Mouse (Mus musculus) inflammation-experienced regulatory T-cells, adult 16 weeks (primary cell): ENCODE results near the gene Kiss1r. TPM values are rescaled to one million over a fixed set of nuclear protein-coding genes. Genes with fewer than 3 reads are reported as not detected.

Experiments
- polyA plus RNA-seq: library from polyadenylated mRNA; unstranded; fragments of 100-300 nt; shearing (Covaris generic); gene quantifications from one replicate; pipeline ENCODE4 v1.2.1, GENCODE M21; 2017

Kiss1r gene
- polyA plus RNA-seq: 0.39 TPM

DNA sequence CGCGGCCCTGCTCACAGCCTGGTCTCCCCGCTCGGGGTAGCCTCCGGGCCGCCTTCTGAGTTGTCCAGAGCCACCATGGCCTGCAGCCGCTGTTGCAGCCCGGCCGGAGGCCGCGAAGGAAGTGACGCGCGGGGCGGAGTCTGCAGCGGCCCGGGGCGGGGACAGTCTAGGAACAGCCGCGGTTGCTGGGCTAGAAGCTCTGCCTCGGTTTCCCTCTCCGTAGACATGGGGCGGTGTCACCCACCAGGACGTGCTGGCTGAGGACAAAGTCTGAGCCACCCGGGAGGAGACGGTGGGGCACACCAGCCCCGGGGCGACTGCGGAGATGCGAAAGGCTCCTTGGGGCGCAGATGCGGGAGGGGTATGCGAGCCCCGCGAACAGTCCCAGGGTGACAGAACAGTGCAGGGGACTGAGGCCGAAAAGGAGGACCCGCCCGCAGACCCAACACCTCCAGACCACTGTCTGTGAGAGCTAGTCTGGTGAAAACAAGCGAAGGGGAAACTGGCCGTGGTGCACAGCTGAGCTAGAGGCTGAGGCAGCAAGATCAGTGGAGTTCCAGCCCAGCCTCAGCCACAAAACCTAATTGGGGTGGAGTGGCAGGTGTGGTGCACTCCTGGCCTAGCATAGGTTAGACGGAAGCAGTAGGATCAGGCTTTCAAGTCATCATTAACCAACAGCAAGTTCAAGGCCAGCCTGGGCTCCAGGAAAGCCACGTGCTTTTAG lies at the start of gene Kiss1r:
Kiss1r (plus strand) TSS at position 164 of the 724 bp plus-strand sequence.

DNA sequence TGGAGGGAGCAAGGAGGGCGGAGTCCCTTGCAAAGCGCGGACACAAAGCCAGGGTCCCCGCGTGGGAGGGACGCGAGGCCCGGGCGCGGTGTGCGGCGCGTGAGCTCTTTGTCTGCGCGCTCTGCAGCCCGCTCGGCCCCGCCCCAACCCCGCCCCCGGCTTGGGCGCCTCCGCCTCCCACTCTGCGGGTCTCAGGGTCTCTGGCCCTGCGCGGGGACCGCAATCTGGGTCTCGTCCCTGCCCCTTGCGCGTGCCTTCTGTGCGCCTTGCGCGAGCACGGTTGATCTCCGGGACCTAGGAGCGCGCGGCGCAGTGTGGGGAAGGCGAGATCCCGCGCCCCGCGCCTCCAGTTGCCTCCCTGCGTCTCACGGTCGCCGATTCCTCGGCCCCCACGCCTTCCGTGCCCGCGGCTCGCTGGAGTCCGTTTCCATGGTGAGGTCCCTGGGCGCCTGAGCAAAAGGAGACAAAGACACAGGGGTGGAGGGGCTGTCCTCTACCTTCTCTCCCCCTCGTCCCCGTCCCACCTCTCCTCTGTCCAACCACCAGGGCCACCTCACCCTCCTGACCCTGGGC lies 42.4 kb upstream of the Kiss1r start, which contains the start of the genes Prtn3 and Plppr3:
Prtn3 (plus strand) TSS at position 187 of the 573 bp plus-strand sequence.
Plppr3 (minus strand) TSS at position 345 of the 573 bp plus-strand sequence.

DNA sequence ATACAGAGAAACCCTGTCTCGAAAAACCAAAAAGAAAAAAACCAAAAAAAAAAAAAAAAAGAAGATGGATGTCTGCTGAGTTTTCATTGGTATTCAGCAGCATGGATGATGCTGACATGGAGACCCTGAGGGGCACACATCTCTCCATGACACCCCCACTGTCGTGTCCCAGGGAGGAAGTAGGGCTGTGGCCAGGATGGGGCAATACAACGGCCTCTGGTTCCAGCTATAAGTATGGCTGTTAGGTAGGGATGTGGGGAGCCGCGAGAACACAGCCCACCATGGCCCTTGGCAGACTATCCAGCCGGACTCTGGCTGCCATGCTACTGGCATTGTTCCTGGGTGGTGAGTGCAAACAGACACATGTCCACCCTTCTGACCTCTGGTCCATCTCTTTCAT lies 30.7 kb upstream of the Kiss1r start, which contains the start of gene Elane:
Elane (plus strand) TSS at position 194 of the 400 bp plus-strand sequence.

GRCm38 (mm10) chr10:79890670-79891069 lies 26.1 kb upstream of the Kiss1r start, which contains the start of gene Cfd:
Gene Cfd, plus strand, starts transcription at chr10:79890853.

DNA sequence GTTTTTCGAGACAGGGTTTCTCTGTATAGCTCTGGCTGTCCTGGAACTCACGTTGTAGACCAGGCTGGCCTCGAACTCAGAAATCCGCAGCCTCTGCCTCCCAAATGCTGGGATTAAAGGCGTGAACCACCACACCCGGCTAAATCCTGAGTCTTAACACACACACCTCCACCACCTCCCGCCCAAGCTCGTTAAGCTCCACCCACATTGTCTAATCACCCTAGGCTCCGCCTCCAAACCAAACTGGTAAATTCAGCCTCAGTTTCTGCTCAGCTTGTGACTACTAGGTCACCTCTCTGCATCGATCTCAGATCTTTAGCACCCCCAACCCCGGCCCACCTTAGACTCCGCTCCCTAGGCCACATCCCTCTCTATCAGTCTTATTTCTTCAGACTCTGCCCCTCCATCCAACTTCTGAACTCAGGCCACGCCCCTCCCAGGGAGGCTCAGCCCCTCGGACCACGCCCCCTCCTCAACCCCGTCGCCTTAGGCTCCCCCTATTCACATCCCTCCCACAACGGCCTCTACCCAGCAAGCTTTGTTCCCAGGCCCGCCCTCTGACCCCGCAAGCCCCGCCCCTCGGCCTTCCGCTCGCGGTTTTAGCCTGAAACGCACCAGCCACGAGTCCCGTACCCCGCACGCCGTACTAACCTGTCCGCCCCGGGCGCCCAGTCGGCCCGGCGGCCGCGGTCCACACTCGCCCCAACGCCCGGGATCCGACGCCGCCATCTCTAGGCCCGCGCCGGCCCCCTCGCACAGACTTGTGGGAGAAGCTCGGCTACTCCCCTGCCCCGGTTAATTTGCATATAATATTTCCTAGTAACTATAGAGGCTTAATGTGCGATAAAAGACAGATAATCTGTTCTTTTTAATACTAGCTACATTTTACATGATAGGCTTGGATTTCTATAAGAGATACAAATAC lies 8.3 kb upstream of the Kiss1r start, which contains the start of gene Med16:
Med16 (minus strand) TSS at position 757 of the 925 bp plus-strand sequence.

GRCm38 (mm10) chr10:79910556-79910955 lies 6.2 kb upstream of the Kiss1r start, which contains the start of gene Gm26602:
Gene Gm26602, plus strand, starts transcription at chr10:79910856.

DNA sequence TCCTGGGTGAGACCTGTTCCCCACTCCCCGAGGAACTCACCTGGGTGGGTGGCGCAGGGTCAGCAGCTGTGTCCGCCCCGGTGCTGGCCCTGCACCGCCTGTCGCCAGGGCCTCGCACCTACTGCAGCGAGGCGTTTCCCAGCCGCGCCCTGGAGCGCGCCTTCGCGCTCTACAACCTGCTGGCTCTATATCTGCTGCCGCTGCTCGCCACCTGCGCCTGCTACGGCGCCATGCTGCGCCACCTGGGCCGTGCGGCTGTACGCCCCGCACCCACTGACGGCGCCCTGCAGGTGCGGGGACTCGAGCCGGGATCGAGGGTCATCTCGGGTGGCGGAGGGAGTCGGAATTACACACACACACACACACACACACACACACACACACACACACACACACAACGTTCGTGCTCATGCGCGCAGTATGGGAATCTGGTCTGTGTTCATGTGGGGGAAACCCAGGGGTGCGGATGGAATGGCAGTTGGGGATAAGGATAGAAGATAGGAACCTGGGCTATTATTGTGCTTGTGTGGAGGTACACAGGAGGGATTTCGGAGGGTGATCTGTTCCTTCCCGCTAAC lies 4.3 kb downstream of the Kiss1r start, which contains the start of gene R3hdm4:
R3hdm4 (minus strand) TSS at position 251 of the 578 bp plus-strand sequence.

GRCm38 (mm10) chr10:79926491-79927323 lies 9.9 kb downstream of the Kiss1r start, which contains the start of gene Arid3a:
Gene Arid3a, plus strand, starts transcription at chr10:79927043.

DNA sequence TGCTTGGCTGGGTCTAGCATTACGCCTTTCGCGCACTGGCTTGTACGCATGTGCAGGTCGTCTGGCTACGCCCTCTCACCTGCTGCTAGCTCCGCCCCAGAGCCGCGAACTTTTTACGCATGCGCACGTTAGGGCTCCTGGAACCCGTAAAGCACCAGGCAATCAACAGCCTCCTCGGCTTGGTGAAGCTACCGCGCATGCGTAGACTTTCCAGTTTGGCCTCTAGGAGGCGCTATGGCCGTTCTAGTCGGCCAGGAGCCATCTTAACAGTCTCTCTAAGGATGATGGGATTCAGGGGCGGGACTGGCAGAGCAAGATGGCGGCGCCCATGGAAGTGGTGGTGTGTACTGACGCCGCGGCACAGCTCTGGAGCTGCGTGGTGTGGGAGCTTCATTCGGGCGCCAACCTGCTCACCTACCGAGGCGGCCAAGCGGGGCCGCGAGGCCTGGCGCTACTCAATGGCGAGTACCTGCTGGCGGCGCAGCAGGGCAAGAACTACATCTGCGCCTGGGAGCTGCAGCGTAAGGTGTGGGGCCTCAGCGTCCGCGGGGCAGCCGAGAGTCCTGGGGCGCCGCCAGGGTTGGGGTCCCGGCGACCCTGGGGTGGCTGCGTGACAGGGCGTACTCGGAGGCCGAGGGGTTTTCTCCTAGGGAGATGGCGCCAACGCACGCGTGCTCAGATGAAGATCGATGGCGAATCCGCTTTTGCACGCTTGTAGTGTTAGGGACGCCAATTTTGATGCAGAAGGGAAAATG lies 43.3 kb downstream of the Kiss1r start, which contains the start of gene Wdr18:
Wdr18 (plus strand) TSS at position 306 of the 755 bp plus-strand sequence.

GRCm38 (mm10) chr10:79970415-79971182 lies 53.8 kb downstream of the Kiss1r start, which contains the start of gene Grin3b:
Gene Grin3b, plus strand, starts transcription at chr10:79970715.

Other genes with a start within 250 kb of the Kiss1r start
- gene Tpgs1, start 247.6 kb upstream of the Kiss1r start, polyA plus RNA-seq: 48.4 TPM
- 23.4 TPM for gene Cdc34, start 234.8 kb upstream of the Kiss1r start, polyA plus RNA-seq
- gene Gzmm, start 228.0 kb upstream of the Kiss1r start, polyA plus RNA-seq: 1.0 TPM
- gene Bsg, start 212.5 kb upstream of the Kiss1r start, polyA plus RNA-seq: 300 TPM
- gene Hcn2, start 200.3 kb upstream of the Kiss1r start, polyA plus RNA-seq: not detected
- gene Polrmt, start 170.4 kb upstream of the Kiss1r start, polyA plus RNA-seq: 58.1 TPM
- not detected for gene Fgf22, start 161.9 kb upstream of the Kiss1r start, polyA plus RNA-seq
- gene Rnf126, start 150.0 kb upstream of the Kiss1r start, polyA plus RNA-seq: 8.7 TPM
- 0.68 TPM for gene Fstl3, start 139.7 kb upstream of the Kiss1r start, polyA plus RNA-seq
- gene Prss57, start 126.0 kb upstream of the Kiss1r start, polyA plus RNA-seq: not detected
- gene Palm, start 123.4 kb upstream of the Kiss1r start, polyA plus RNA-seq: 0.30 TPM
- not detected for gene Misp, start 96.0 kb upstream of the Kiss1r start, polyA plus RNA-seq
- 375 TPM for gene Ptbp1, start 62.5 kb upstream of the Kiss1r start, polyA plus RNA-seq
- gene Prtn3, start 42.5 kb upstream of the Kiss1r start, polyA plus RNA-seq: not detected
- 4.9 TPM for gene Plppr3, start 42.3 kb upstream of the Kiss1r start, polyA plus RNA-seq
- not detected for gene Elane, start 30.7 kb upstream of the Kiss1r start, polyA plus RNA-seq
- not detected for gene Cfd, start 26.1 kb upstream of the Kiss1r start, polyA plus RNA-seq
- 31.2 TPM for gene Med16, start 8.0 kb upstream of the Kiss1r start, polyA plus RNA-seq
- 11.2 TPM for gene Gm26602, start 6.1 kb upstream of the Kiss1r start, polyA plus RNA-seq
- 217 TPM for gene R3hdm4, start 4.2 kb downstream of the Kiss1r start, polyA plus RNA-seq
- 9.9 TPM for gene Arid3a, start 10.1 kb downstream of the Kiss1r start, polyA plus RNA-seq
- 83.7 TPM for gene Wdr18, start 43.2 kb downstream of the Kiss1r start, polyA plus RNA-seq
- gene Grin3b, start 53.7 kb downstream of the Kiss1r start, polyA plus RNA-seq: not detected
- gene Tmem259, start 67.4 kb downstream of the Kiss1r start, polyA plus RNA-seq: 5.5 TPM
- 1,187 TPM for gene Cnn2, start 71.6 kb downstream of the Kiss1r start, polyA plus RNA-seq
- gene Abca7, start 79.5 kb downstream of the Kiss1r start, polyA plus RNA-seq: 71.9 TPM
- gene Arhgap45, start 99.7 kb downstream of the Kiss1r start, polyA plus RNA-seq: 974 TPM
- 210 TPM for gene Polr2e, start 122.8 kb downstream of the Kiss1r start, polyA plus RNA-seq
- 569 TPM for gene Gpx4, start 130.2 kb downstream of the Kiss1r start, polyA plus RNA-seq
- 84.3 TPM for gene Sbno2, start 188.6 kb downstream of the Kiss1r start, polyA plus RNA-seq
- 11.9 TPM for gene Stk11, start 198.8 kb downstream of the Kiss1r start, polyA plus RNA-seq
- gene Atp5d, start 221.7 kb downstream of the Kiss1r start, polyA plus RNA-seq: 434 TPM
- gene Cbarp, start 223.9 kb downstream of the Kiss1r start, polyA plus RNA-seq: 2.9 TPM
- gene Midn, start 231.3 kb downstream of the Kiss1r start, polyA plus RNA-seq: 1.7 TPM
- 199 TPM for gene Cirbp, start 249.0 kb downstream of the Kiss1r start, polyA plus RNA-seq